Mouse (Mus musculus) forebrain, embryonic 14.5 days (tissue): ENCODE measurements around the gene Tubgcp5. TPM values are rescaled to one million over a fixed set of nuclear protein-coding genes. Genes with fewer than 3 reads are reported as not detected.
"Not testable (repeated sequence)": the region's sequence is repeated elsewhere in the genome, so short reads cannot be mapped to it uniquely, and the experiment has no call there.

Experiments used
- ATAC-seq: fragments of 200-750 bp; cut with Nextera tagmentation; 2 replicates; pipeline ENCODE4 v1.8.0; 2017; ENCODE audit warnings: mild to moderate bottlenecking, moderate library complexity
- DNase-seq: peaks from one replicate; pipeline ENCODE4 v3.0.0-alpha.2; 2015; ENCODE audit warnings: low spot score
- H3K27ac ChIP-seq: fragments of 300-500 bp; sonication (generic); 2 replicates; pipeline ENCODE4 v1.5.1; 2014; ENCODE audit warnings: low read depth, mild to moderate bottlenecking, control low read depth, low read length, moderate library complexity
- H3K27me3 ChIP-seq: fragments of 300-500 bp; sonication (generic); replicated peaks from 2 replicates; pipeline ENCODE4 v1.6.1; 2014; ENCODE audit warnings: low read length, control low read depth, mixed read lengths; ENCODE audit not compliant: control insufficient read depth, insufficient read depth
- H3K36me3 ChIP-seq: fragments of 300-500 bp; sonication (generic); 2 replicates; pipeline ENCODE4 v1.6.1; 2014; ENCODE audit warnings: low read length, control low read depth; ENCODE audit not compliant: control insufficient read depth, insufficient read depth
- H3K4me1 ChIP-seq: fragments of 300-500 bp; sonication (generic); 2 replicates; pipeline ENCODE4 v1.6.1; 2014; ENCODE audit warnings: antibody characterized with exemption, low read length, control low read depth; ENCODE audit not compliant: control insufficient read depth, insufficient read depth
- H3K4me2 ChIP-seq: fragments of 300-500 bp; sonication (generic); 2 replicates; pipeline ENCODE4 v1.6.1; 2014; ENCODE audit warnings: mild to moderate bottlenecking, control low read depth, low read length
- H3K4me3 ChIP-seq: fragments of 300-500 bp; sonication (generic); 2 replicates; pipeline ENCODE4 v1.5.1; 2014; ENCODE audit warnings: low read depth, low read length, control low read depth
- H3K9ac ChIP-seq: fragments of 300-500 bp; sonication (generic); 2 replicates; pipeline ENCODE4 v1.6.1; 2014; ENCODE audit warnings: mild to moderate bottlenecking, low read length, control low read depth, moderate library complexity
- H3K9me3 ChIP-seq: fragments of 300-500 bp; sonication (generic); replicated peaks from 2 replicates; pipeline ENCODE4 v1.6.1; 2016; ENCODE audit warnings: low read length, control low read depth, mixed read lengths; ENCODE audit not compliant: control insufficient read depth
- WGBS: fragments of 180-500 bp; shearing (Covaris S2); extraction: QIAGEN DNeasy Blood & Tissue Kit; methylation state at CpG from one replicate; pipeline ENCODE4 v1.1.7; 2014; 5-methylcytosine and 5-hydroxymethylcytosine counted together
- polyA plus RNA-seq: library from polyadenylated mRNA; unstranded; fragments of >200 nt; fragmentation: Nextera tagmentation; extraction: Ambion mirVana; gene quantifications from 2 replicates; pipeline ENCODE4 v1.2.1, GENCODE M21; 2014

Tubgcp5 gene
- polyA plus RNA-seq: 31.2 and 32.5 TPM in 2 replicates

DNA sequence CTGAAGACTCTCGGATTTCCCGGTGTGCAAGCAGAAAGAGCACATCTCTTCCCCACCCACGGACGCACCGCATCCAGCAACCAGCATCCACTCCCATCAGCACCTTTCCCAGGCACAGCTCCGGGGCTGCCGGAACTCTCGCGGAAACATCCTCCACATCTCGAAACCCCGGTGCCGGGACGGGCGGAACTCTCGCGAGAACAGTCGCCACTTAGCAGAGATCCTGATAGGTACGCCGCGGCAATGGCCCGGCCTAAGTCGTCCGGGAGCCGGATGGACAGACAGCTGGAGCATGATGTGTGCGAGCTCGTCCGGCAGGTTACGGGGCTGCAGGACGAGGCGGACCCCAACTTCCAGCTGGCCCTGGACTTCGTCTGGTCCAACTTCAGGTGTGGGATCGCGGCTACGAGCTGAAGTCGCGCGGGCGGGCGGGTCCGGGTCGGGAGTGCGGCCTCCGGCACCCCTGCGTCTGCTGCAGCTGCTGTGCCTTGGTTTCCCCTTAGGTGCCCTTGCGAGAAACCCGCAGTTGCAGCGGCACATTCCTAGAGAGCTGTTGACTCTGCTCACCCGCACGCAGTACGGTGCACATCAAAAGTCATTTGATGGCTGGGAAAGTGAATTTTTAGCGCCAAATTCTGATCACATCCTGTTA, at the start of gene Tubgcp5:
TSS of gene Tubgcp5 (plus strand) at position 203 of the 652 bp plus-strand sequence.
- peak; percentile 99 for DNase-seq
- Histone ChIP-seq H3K9ac (peak within 1 kb of the TSS; percentile 73), H3K4me2 (peak within 1 kb of the TSS; percentile 56), H3K27me3 (no peaks in the 10 kb centered on the region), H3K4me1 (peaks cover 9% of the 10 kb centered on the region; the same call in 1 of the 2 replicates), H3K9me3 (no peaks in the 10 kb centered on the region), H3K4me3 (peak within 1 kb of the TSS; percentile 64), H3K27ac (peak within 1 kb of the TSS; percentile 75), H3K36me3 (peaks cover 24% of the 10 kb centered on the region)
- ATAC-seq: peak; percentile 99
- WGBS: under 1% methylated on average over 51 of the region's 51 CpGs

DNA sequence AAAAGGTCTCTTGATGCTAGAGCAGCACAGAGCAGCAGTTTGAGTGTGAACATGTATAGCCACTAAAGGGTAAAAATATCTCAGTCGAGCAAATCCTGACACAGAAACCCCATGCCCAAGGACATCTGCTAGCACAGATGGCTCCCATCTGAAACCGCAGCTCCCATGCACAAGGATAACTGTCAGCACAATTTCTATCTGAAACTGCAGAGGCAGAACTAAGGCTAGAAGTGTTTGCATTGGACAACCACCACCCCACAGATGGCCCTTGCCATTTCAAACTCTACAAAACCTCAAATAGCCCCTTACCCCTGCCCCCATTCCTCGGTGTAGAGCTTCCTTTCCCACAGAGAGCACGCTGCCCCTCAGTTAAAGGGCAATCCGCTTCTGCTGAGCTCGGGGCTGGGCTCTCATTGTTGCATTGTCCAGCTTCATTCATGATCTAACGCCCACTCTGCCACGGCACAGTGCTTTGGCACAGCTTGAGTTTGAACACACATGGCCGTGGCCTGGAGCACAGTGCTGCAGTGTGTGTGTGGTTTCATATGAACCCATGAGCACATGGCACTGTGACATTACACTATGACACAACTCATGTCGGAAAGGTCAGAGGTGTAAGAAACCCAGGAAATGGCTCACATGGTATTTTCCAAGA, 49.3 kb upstream of the Tubgcp5 start:
- Histone ChIP-seq H3K4me1 (no peaks in the 10 kb centered on the region), H3K36me3 (no peaks in the 10 kb centered on the region), H3K4me2 (no peak overlapping the region), H3K9me3 (no peaks in the 10 kb centered on the region), H3K27ac (peak overlapping the region; percentile 66; the same call in 1 of the 2 replicates), H3K4me3 (no peak overlapping the region), H3K27me3 (no peaks in the 10 kb centered on the region), H3K9ac (no peak overlapping the region)
- 30% methylated on average over 10 of the region's 10 CpGs for WGBS
- DNase-seq (peak; percentile 67), ATAC-seq (peak; percentile 87)

DNA sequence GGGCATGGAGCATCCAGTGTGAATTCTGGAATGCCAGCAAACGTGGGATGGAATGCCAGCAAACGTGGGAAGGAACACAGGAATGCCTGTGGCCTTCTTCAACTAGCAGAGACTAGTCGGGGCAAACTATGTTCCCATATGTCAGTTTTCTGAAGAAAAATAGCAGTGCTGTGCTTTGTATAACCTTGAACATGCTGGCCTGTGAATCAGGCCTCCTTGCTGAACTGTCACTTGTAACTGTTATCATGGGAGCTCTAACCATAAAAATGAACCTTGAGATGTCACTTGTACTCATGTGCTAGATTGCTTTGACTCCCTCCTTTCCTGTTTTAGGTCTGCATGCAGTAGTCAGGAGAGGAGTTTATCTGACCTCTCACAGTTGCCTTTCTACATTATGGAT, 43.1 kb upstream of the Tubgcp5 start:
- H3K4me1 ChIP-seq: no peaks in the 10 kb centered on the region
- H3K9me3 ChIP-seq: no peaks in the 10 kb centered on the region
- no peak overlapping the region for H3K9ac ChIP-seq
- WGBS: 78% methylated on average over 3 of the region's 3 CpGs
- no peaks in the 10 kb centered on the region for H3K36me3 ChIP-seq
- no peaks in the 10 kb centered on the region for H3K27me3 ChIP-seq
- DNase-seq: no peak
- ATAC-seq: no peak
- no peak overlapping the region for H3K4me2 ChIP-seq
- H3K4me3 ChIP-seq: no peak overlapping the region
- H3K27ac ChIP-seq: no peak overlapping the region

DNA sequence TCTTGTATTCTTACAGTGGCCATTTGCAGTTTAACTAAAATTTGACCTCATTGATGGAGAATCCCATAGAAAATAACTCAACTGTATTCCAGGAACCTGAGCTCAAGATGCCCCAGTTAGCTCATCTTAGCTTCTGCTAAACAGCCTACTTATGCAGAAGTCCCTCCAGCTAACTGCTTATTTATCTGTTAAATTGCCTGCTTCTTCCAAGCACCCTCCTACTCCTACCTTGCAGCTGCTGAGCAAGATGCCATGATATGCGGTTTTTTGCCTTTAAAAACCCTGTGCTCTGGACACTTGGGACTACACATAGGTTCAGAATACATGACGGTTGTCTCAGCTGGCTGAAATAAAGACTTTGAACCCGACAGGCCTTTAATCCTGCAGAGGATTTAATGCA, 34.6 kb upstream of the Tubgcp5 start:
- H3K36me3 ChIP-seq: no peaks in the 10 kb centered on the region
- H3K4me2 ChIP-seq: no peak overlapping the region
- H3K9ac ChIP-seq: no peak overlapping the region
- DNase-seq (no peak), ATAC-seq (no peak)
- H3K4me1 ChIP-seq: no peaks in the 10 kb centered on the region
- no peaks in the 10 kb centered on the region for H3K27me3 ChIP-seq
- no peaks in the 10 kb centered on the region for H3K9me3 ChIP-seq
- H3K27ac ChIP-seq: no peak overlapping the region
- H3K4me3 ChIP-seq: no peak overlapping the region
- WGBS: 65% methylated on average over 3 of the region's 3 CpGs

DNA sequence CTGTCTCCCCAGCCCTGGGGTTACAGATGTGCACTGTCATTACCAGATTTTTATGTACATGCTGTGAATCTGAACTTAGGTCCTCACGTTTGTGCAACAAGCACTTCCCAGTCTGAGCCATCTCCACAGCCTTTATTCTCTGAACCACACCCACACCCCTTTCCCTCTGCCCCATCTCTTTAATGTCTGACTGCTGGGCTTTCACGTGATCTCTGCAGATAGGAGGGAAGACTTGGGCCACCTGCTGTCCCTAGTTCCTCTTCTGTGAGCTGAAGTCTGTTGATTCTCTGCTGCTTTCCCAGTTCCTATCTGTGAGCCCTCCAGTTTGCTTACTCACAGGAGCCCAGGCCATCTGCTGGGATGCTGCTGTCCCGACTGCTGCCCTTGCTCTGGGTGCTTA, 26.0 kb upstream of the Tubgcp5 start, which contains the start of gene Siglech:
TSS of gene Siglech (plus strand) at position 253 of the 400 bp plus-strand sequence.
- Histone ChIP-seq H3K4me2 (no peak within 1 kb of the TSS), H3K9me3 (no peaks in the 10 kb centered on the region), H3K9ac (no peak within 1 kb of the TSS), H3K4me3 (no peak within 1 kb of the TSS), H3K4me1 (no peaks in the 10 kb centered on the region), H3K27me3 (no peaks in the 10 kb centered on the region), H3K36me3 (no peaks in the 10 kb centered on the region), H3K27ac (no peak within 1 kb of the TSS)
- ATAC-seq: no peak
- 55% methylated on average over 3 of the region's 3 CpGs for WGBS
- no peak for DNase-seq

DNA sequence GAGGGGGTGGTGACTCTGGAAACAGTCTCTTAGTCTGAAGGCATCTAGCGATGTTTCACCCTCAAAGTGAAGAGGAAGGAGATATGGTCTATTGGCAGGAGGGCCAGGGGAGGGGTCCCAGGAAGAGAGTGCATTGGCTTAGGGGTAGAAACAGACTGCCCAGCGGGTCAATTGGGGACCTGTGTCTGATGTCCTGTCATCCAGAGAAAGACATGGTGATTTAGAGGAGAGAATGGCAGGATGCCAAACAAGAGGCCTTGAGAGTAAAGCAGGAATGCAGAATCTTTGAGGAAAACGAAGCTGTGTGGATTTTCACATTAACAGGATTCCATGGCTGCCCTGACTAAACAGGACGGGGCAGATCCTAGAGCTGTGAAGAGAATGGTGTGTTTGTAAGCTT, 13.9 kb upstream of the Tubgcp5 start:
- 58% methylated on average over 4 of the region's 4 CpGs for WGBS
- peak; percentile 8 for DNase-seq
- Histone ChIP-seq H3K36me3 (no peaks in the 10 kb centered on the region), H3K9me3 (no peaks in the 10 kb centered on the region), H3K4me3 (no peak overlapping the region), H3K9ac (no peak overlapping the region), H3K4me1 (no peaks in the 10 kb centered on the region), H3K4me2 (no peak overlapping the region), H3K27ac (no peak overlapping the region), H3K27me3 (no peaks in the 10 kb centered on the region)
- ATAC-seq: no peak

DNA sequence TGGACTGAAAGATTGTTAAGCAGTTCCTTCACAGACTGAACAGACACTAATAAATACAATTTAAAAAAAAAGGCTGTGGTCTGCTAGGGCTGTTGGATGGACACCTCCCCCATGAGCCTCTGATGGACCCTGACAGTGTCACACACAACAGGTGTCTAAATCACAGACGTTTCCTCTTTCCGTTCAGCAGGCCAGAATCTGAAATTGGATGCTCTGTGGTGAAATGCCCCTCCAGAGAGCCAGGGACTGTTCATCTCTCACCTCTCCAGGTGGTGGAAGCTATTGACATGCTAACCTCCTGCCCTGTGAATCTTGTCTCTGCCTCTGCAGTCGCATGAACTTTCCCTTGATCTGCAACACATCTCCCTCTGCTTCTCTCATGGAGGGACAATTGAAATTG, 11.5 kb upstream of the Tubgcp5 start:
- H3K27me3 ChIP-seq: no peaks in the 10 kb centered on the region
- H3K9ac ChIP-seq: no peak overlapping the region
- no peak overlapping the region for H3K27ac ChIP-seq
- no peak for DNase-seq
- H3K4me1 ChIP-seq: no peaks in the 10 kb centered on the region
- WGBS: 66% methylated on average over 3 of the region's 3 CpGs
- no peak overlapping the region for H3K4me2 ChIP-seq
- H3K4me3 ChIP-seq: no peak overlapping the region
- no peaks in the 10 kb centered on the region for H3K9me3 ChIP-seq
- ATAC-seq: no peak
- H3K36me3 ChIP-seq: no peaks in the 10 kb centered on the region

DNA sequence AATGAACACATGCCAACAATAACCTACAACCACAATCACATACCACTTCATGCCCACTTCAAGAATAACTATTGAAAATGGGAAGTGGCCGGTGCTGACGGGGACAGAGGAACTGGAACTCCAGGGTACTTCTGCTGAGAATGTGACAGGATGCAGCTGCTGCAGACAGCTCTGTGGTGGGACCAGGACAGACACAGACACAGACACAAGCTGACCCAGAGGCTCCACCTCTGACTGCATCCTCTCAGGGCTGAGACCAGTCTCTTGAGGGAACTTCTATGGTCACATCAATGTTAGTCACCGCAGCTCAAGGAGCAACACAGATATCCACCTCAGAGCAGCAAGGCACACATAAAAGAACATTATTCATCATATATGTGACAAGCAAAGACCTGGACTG, 9.4 kb upstream of the Tubgcp5 start:
- no peaks in the 10 kb centered on the region for H3K27me3 ChIP-seq
- H3K9ac ChIP-seq: no peak overlapping the region
- 94% methylated on average over 3 of the region's 3 CpGs for whole genome bisulfite sequencing
- no peaks in the 10 kb centered on the region for H3K4me1 ChIP-seq
- no peak overlapping the region for H3K27ac ChIP-seq
- H3K4me3 ChIP-seq: no peak overlapping the region
- DNase-seq (no peak), ATAC-seq (no peak)
- H3K36me3 ChIP-seq: no peaks in the 10 kb centered on the region
- H3K9me3 ChIP-seq: no peaks in the 10 kb centered on the region
- no peak overlapping the region for H3K4me2 ChIP-seq

DNA sequence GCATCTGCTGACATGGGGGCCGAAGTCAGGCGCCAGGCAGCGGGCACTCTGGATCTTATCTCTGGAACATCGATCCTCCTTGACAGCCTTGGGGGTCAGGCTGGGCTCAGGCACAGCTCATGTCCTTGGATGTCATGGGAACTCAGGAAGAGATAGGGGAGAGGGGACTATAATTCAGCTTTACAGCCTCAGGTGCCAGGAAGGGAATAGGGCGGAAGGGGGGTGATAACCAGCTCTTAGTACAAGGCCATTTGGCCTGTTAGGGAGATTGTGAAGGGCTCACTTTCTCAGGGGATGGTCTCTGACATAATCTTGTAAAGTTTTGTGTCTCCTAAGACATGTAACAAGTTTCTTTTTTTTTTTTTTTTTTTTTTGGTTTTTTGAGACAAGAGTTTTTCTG, 3.4 kb upstream of the Tubgcp5 start:
- 82% methylated on average over 5 of the region's 5 CpGs for WGBS
- H3K27ac ChIP-seq, H3K4me3 ChIP-seq, H3K9me3 ChIP-seq, H3K36me3 ChIP-seq, H3K9ac ChIP-seq, ATAC-seq, H3K4me1 ChIP-seq, H3K27me3 ChIP-seq, H3K4me2 ChIP-seq, DNase-seq: not testable (repeated sequence)
